In genomic region chr1:55447661-55448060, GRCm38 (mm10) we compare ENCODE assay signal across 12 mouse cellular contexts. TPM values are rescaled to one million over a fixed set of nuclear protein-coding genes. Genes with fewer than 3 reads are reported as not detected.
DNase-seq lines count a peak whose midpoint lies in the region; ATAC-seq and TF ChIP-seq lines count a peak whose summit lies in the region.
"Had no signal": no experiment of that assay in that cellular context is flagged by ENCODE, and none has a peak within 500 bp of the region (broad histone marks: within the 10 kb centered on the region; RNA-seq: fewer than 3 reads in every experiment).

No protein-coding gene starts in this region.

- no peak for DNase-seq in kidney, postnatal 0 days (ENCODE audit: low spot score)
- DNase-seq in kidney, adult 9 months: no peak
- DNase-seq in WW6 (ENCODE audit: low read depth, low spot score): peak; percentile 5
- peak; percentile 33 for DNase-seq in naive thymus-derived CD4-positive, alpha-beta T cell, adult 2 months (ENCODE audit: low read depth)
- no peak for DNase-seq in adrenal gland, adult 2 months
- DNase-seq in heart, postnatal 36 days: no peak
- no peak for DNase-seq in cerebellum, postnatal 36 days
- DNase-seq: heart, postnatal 14 days; kidney, postnatal 14 days; left cerebral cortex, postnatal 4 days; right cerebral cortex, postnatal 14 days had no signal

- no peak overlapping the region for H3K27ac ChIP-seq in kidney, postnatal 0 days

- H3K4me1 ChIP-seq in kidney, postnatal 0 days (replicated peaks; ENCODE audit: insufficient read depth, low read length): no peaks in the 10 kb centered on the region
- H3K4me1 ChIP-seq in E14TG2a.4 (replicated peaks; ENCODE audit: low read depth, low read length): no peaks in the 10 kb centered on the region

- H3K9me3 ChIP-seq in kidney, postnatal 0 days (replicated peaks; ENCODE audit: low read length): no peaks in the 10 kb centered on the region
- H3K9me3 ChIP-seq in E14TG2a.4 (ENCODE audit: low read length): no peaks in the 10 kb centered on the region

- no peak overlapping the region for H3K4me3 ChIP-seq in kidney, postnatal 0 days (replicated peaks; ENCODE audit: low read depth, low read length)
- no peak overlapping the region for H3K4me3 ChIP-seq in E14TG2a.4 (replicated peaks; ENCODE audit: low read length)

- 85% methylated on average over 2 of the region's 2 CpGs for WGBS in kidney, postnatal 0 days

- no peak overlapping the region for H3K4me2 ChIP-seq in kidney, postnatal 0 days (ENCODE audit: low read length)

- H3K27me3 ChIP-seq in kidney, postnatal 0 days (ENCODE audit: insufficient read depth, low read length): no peaks in the 10 kb centered on the region
- H3K27me3 ChIP-seq in E14TG2a.4 (ENCODE audit: insufficient read depth, low read length): peaks cover 2% of the 10 kb centered on the region; the same call in 1 of the 2 replicates

- intact Hi-C loops in heart, postnatal 36 days (cut with DNase I): no loop called here

- no peak for ATAC-seq in kidney, postnatal 0 days (replicated peaks; ENCODE audit: low FRiP score, low read depth)

- H3K36me3 ChIP-seq in kidney, postnatal 0 days (ENCODE audit: insufficient read depth, low read length): no peaks in the 10 kb centered on the region
- no peaks in the 10 kb centered on the region for H3K36me3 ChIP-seq in E14TG2a.4 (ENCODE audit: insufficient read depth, low read length)

- TF ChIP-seq CTCF in kidney, postnatal 0 days (IDR thresholded peaks at IDR 0.05; ENCODE audit: low read depth): peak; percentile 39; the same call in 1 of the 2 replicates
- TF ChIP-seq CTCF in E14TG2a.4 (conservative IDR thresholded peaks at IDR 0.05; ENCODE audit: low read length): peak; percentile 66

- no peak overlapping the region for H3K9ac ChIP-seq in kidney, postnatal 0 days (ENCODE audit: low read depth, low read length)

RNA-seq across cellular contexts. Expression of gene Plcl1, which starts 41.9 kb away (rescaled TPM):
- 3.9 and 4.2 TPM in 2 replicates for polyA plus RNA-seq in kidney, postnatal 0 days (2015; fragmentation: Nextera tagmentation; extraction: Ambion mirVana)
- total RNA-seq in adrenal gland, adult 2 months (2021): 1 to 10 TPM; 3.4 to 5.7 TPM
- polyA plus RNA-seq in adrenal gland, adult 2 months (2012; rRNA removed): 1.9 and 2.0 TPM in 2 replicates
- 1 to 10 TPM; 3.9 to 4.4 TPM for total RNA-seq in heart, postnatal 36 days (2021)

Comparison
In these comparisons a context has a peak if more than half of its experiments do, and no peak if none do; other contexts are left out.
1. DNase-seq: peak in WW6 (single experiment) and naive thymus-derived CD4-positive, alpha-beta T cell, adult 2 months (single experiment); none in kidney, postnatal 0 days (single experiment), kidney, adult 9 months (single experiment), adrenal gland, adult 2 months (single experiment), heart, postnatal 36 days (0 of 2) and cerebellum, postnatal 36 days (0 of 2).